Mouse (Mus musculus) thymus, postnatal 0 days (tissue): ENCODE measurements around the gene Syne1. TPM values are rescaled to one million over a fixed set of nuclear protein-coding genes. Genes with fewer than 3 reads are reported as not detected.

Source experiments
- DNase-seq: peaks from one replicate; pipeline ENCODE4 v3.0.0-alpha.2; 2015; ENCODE audit warnings: low spot score
- polyA plus RNA-seq: library from polyadenylated mRNA; unstranded; fragments of >200 nt; fragmentation: Nextera tagmentation; extraction: Ambion mirVana; gene quantifications from 2 replicates; pipeline ENCODE4 v1.2.1, GENCODE M21; 2015

Syne1 gene
- polyA plus RNA-seq, 1 experiment from 2014 or later = 11.5 TPM

DNA sequence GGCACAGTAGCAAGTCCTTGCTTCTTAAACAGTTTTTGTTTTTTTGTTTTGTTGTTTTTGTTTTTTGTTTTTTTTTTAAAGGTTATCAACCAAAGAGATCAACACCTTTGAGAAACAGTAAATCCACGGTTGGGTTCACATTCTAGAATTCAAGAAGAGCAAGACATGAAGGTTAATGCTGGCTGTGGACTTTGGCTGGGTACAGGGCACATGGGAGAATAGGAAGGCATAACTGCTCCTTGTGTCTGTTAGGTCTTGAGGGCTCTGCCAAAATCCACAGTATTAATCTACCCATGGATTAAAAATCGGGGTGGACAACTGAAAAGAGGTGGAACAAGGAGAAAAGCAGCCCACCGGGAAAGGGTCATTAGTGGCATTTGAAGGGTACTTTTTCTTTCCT is 388.0 kb downstream of the Syne1 start:
- no peak for DNase-seq

DNA sequence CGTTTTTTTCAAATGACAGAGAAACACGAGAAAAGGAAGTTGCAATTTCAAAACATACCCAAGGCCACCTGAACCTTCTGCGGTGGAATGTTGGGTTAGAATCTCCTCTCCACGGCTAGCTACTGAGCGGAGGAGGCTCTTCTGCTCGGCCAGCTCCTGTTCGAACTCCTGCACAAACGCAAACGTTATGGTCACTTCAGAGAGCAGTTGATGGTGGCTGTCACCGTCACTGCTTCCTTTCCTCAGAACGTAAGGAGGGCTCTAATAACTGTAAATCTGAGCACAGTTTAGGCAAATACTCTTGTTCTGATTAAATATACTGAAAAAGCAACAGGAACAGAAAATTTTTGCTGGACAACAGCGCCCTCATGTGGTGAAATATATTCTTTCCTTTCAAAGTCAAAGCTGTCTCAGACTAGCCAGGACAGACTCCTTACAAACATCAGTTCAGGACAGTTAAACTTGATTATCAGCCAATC is 389.8 kb downstream of the Syne1 start:
- DNase-seq = peak; percentile 68

DNA sequence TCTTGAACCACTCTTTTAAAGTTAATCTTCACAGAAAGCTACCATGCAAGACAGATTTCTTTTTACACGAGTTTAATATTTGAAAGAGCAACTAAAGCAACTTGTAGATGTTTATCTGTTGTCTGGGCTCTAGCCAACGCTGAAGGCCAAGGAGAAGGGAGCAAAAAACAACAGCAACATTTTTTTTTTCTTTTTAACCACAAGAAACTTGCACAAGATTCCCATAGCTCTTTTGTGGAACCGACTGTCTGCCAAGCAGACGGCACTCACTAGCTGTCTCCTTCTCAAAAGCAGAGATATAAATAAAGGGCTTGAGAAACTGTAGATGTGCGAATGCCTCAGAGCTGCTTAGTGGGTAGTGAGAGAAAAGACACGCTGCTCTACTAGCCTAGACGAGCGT is 391.6 kb downstream of the Syne1 start:
- DNase-seq = no peak

DNA sequence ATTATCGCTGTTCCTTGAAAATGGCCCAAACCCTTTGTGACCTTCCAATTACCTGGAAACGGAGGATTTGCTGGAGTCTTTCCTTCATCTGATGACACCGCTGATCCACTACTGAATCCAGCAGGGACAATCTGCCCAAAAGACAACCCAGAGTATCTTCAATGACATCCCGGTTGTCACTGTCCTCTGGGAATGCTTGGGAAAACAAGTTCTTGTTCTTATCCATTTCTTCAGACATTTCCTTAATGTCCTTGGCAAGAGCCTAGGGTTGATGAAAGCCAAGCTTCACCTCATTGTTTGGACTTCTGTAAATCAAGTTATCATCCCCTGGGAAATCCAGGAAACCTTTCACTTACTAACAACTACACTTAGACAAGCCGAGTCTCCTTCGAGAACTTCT is 398.2 kb downstream of the Syne1 start:
- no peak for DNase-seq

DNA sequence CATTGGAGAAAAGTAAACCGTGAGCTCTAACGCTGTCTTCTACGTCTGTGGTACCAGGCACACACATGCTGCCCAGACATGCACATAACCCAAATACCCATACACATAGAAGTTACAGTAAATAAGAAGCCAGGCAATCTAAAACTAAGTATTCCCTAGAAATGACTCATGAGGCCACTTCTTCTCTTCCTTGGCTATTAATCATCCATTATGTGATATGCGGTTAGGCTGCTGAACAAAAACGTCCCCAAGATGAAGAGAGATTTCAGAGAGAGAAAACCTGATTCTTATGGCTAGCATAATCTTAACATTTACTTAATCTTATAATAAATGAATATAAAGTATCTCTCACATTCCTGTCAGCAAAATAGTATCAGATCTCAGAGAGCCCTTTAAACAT is 409.8 kb downstream of the Syne1 start:
- DNase-seq = no peak

DNA sequence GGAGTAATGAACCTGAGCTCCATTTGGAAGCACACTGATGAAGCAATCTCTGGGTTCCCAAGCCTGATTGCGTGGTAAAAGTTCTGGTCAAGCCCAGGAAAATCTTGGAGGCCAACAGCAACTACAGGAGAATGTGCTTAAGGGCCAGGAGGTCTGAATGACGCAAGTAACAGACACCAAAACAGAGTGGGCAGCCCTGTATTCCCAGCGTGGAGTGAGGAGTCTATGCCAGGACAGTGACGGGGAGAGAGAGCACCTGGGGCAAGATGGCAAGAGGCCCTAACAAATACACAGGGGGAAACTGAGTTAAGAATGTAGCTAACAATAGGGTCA is 411.4 kb downstream of the Syne1 start:
- DNase-seq = no peak

DNA sequence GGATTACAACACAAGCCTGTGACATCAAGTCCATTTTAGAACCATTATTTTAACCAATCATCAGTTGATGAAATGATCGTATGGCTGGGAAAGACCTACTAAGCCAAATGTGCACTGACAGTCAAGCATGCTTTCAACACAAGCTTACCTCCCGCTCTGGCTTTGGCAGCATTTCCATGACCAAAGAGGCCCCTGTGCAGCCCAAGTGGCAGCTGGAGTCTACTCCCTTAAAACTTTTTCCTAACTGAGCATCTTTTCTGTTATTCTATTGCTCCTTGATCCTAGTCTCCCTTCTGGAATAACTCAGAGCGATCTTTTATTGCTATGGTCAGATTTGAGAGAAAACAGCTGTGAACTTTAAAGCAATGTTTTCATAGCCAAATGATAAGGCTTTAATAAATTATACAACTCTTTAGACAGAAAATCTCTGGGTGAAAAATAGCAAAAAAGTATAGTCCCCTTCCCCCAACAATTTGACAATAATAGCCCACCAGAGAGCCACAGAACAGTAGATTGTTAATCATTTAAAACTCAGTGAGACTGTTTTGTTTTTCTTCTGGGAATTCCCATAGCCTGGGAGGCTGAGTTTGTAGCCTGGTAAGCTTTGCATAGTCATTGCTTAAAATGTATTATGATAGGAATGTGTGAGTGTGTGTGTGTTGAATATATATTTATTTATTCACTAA is 411.9 kb downstream of the Syne1 start:
- DNase-seq = no peak

DNA sequence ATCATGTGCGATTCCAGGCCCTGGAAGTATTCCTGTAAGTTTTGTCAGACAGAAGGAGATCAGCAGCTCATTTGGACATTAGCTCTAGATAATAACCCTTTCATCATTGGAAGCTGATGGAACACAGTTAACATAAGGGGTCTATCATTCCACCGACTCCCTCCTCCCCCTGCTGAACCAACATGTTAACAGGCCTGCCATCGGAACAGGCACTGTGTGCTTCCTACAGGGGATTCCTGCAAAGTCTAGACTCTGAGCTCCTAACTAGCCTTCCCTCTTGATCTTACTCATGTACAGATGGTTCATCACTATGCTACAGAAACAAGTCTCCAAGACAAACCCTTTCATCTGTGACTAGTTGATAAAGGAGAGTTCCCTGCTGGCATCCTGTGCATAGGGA is 419.2 kb downstream of the Syne1 start:
- no peak for DNase-seq

DNA sequence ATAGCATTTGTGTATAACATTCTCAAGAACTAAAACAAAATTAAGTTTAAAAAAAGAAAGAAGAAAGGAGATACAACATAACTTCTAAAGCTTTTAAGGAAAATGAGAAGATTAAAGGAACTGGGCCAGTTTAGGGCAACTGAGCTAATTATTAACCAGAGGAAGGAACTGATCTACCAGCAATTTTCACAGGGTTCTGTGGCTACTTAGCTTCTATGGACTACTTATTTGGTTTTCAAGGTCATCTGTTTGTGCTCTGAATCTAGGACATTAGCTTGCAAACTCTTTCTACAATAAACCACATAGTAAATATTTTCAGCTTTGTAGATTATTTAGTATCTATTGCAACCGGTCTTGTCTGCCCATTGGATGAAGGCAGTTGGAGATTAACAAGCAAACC is 420.8 kb downstream of the Syne1 start:
- DNase-seq = no peak

DNA sequence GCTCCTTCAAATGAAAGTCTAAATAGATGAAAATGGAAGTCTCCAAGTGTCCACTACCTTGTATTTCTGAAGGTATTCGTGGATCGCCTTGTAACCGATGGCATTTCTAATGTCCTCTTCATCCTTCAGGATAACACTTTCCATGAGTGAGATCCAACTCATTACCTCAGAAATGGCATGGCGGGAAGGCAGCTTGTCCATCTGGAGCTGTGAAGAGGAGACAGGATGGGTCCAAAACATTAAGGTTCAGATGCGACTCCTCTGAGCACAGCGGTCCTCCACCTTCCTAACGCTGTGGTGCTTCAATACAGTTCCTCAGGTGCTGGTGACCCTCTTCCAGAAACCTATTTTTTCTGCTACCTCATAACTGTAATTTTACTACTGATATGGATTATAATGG is 426.5 kb downstream of the Syne1 start:
- no peak for DNase-seq

DNA sequence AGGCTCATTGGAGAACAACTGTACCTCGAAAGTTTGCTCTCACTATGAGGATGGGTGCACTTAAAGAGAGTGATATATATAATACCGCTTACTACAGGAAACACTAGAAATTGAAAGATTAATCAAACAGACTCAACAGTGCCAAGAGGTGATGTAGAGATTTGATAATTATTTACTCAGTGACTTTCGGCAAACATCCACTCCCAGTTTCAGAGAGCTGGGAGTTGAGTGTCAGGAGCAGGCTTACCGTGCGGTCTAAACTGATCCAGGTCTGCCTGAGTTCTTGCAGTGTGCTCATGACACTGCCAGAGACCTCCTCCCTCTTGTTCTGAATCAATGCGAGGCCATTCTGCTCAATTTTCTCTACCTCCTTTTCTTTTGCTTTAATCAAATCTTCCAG is 434.6 kb downstream of the Syne1 start:
- DNase-seq = no peak

DNA sequence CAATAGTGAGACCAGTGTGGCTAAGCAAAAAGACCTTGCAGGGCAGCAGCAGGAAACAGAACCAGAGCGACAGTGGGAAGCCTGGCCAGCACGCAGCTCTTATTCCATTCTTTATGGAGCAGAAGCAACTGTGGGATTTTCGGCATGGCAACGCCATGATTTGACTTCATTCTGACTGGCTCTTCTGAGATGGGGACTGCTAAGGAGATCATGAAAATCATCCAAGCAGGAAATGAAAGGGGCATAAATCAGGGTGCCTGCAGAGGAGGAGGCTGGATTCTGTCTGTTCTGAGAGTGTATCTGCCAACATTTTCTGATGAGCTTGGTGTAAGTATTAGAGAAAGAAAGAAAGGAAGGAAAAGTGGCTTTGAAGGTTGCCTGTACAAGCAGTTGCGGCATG is 435.1 kb downstream of the Syne1 start:
- no peak for DNase-seq

DNA sequence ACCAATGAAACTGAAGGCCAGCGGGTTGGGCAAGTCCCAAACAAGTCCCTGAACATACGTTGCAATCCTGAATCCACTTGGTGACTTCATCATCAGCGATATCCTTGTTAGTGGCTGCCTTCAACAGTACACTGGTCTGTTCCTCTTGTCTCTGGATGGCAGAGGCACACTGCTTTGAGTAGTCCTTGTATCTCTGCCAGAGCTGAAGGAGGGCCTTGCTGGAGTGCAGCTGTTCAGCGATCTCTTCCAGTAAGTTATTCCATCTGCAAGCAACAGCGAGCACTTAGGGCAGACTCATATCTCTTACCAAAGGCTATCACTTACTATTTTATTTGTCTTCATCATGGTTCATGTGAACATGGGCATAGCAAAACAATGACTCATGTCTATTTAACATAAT is 440.5 kb downstream of the Syne1 start:
- DNase-seq = no peak

DNA sequence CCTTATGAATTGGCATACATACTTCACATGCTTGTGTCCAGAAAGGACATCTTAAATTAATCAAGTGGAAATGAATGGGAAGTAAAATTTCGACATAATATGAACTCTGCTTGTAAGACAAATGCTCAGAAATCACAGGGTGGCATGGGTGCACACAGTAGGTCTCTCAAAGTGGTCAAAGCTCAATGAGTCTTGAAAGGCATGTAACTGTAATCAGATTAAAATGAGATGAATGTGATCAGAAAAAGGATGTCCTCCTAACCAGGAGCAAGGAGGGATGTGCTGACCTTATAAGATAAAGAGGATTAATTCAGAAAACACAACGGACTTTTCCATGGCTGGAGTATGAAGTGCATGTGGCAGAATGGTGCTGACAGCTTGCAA is 453.5 kb downstream of the Syne1 start:
- no peak for DNase-seq

DNA sequence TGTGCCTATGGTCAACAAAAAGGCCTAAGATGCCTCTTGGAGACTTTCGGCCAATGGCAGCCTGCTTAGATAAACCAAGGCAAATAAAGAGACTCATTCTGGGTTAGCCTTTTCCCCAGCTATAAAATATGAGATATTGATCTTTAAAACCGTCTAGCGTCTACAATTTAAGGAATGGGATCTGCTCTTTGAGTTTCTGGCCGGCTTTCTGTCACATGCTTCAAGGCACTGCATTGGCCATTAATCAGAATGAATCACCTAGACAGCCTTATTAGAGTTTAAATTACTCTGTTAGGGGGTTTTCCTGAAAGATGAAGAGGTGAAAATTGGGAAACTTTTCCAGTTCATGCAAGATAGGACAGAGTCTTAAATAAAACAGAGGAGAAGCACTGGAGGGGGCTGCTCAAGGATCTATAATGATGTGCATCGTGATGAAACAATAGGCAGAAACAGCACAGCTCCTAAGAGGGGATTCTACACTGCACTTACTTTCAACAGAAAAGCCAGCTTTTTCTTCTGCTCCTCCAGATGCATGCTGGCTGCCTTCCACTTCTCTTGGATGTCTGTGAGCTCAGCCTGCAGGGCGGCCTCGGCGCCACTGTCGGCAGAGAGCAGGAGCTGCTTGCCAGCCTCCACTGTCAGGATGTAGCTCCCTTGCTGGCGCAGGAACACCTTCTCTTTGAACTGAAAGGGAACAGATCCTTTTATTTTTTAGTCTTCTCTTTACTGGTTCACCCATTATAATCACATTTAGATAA is 454.1 kb downstream of the Syne1 start:
- no peak for DNase-seq

DNA sequence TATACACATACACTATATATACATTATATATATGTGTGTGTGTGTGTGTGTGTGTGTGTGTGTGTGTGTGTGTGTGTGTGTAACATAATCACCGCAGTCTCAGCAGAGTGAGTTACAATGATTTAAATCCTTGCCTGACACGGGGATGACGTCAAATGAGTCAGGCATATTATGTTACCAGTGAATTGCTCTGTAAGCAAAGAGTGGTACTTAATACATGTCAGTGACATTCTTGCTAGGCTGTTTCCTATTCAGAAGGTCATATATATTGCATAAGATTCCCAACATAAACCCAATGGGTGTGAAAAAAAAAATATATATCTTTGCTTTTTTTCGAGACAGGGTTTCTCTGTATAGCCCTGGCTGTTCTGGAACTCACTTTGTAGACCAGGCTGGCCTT is 462.1 kb downstream of the Syne1 start:
- DNase-seq = no peak

DNA sequence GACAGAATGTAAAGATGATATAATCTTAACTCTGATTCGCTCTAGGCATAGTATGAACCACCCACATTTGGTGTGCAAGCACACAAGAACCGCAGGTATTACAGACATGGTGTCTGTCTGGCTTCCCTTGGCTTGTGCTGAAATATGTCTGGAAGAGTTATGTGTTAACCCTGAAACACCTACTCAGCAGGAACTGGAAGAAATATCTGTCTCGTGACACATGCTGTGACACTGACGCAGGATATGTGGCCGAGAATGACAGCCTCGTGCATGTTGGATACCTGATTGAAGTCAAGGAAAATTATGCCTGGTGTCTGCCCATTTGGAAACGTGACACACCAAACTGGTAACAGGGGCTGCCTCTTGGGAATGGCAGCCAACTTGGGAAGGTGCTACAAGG is 463.9 kb downstream of the Syne1 start:
- DNase-seq = no peak

DNA sequence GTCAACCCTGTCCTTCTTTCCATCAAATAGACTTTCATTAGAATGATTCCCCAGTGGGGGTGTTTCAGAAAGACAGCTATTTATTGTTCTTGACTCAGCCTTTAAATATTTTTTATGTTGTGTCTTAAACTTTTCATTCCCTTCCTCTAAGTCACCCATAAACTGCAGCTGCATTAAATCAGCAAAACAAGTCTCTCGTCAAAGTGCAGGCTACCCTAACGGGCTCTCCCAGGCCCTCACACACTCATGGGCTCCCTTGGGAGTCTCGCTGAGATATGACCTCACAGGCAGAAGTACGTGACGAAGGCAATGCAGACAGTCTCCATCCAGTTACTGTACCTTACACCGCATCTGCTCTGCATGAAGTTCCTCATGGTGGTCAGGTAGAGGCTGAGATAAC is 465.0 kb downstream of the Syne1 start:
- DNase-seq = no peak

DNA sequence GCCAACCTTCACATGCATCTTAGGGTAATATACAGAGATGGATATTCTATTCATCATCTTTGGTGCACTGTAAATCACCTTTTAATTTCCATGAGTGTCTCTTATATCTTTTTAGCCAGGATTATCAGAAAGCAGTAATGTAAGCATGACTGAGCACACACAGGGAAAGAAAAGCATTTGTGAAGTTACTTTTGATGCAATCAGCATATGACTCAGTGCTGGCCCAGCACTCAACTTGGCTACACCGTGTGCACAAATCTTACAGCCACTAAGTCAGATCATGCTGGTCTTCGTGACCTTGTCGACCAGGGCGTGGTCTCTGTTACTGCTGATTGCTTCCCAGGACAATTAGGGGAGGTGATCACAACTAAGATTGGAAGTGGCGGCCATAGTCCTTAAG is 465.5 kb downstream of the Syne1 start:
- no peak for DNase-seq

DNA sequence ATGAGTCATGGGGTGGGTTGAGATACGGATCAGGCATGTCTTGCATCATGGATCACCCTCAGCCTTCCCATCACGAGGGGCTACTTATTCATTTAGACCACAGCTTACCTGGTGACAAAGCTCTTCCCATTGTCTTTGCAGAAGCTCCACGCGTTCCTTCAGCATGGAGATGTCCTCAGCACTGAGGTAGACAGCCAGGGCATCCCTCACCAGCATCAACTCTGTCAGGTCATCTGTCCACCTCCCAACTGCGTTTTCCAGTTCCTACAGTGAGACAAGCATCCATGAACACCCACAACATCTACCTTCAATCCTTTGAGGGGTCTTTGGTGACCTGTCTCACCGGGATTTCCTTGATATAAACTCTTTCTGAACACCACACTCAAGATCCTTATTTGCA is 467.6 kb downstream of the Syne1 start:
- DNase-seq = no peak

DNA sequence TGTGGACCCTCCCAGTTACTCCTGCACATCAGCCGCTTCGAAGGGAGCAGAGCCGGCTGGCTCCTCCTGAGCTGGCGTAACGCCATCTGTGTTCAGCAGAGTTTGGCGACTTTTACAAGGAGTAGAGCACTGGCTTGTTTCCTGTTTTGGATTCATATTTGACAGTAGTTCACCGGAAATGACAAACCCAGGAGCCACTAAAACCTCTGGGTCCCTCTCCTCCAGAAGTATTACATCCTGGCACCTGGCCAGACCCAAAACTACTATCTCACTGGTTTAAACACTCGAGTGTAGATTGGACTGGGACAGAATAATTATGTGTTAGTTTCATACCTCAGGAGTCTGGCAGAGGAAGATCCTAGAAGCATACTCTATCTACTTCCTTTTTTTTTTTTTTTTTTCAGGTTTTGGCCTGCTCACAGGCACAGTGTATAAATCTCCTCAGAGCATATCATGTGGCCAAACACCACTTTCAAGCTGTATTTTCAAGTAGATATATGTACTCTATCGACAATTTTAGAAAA is 471.3 kb downstream of the Syne1 start:
- DNase-seq = peak; percentile 43

DNA sequence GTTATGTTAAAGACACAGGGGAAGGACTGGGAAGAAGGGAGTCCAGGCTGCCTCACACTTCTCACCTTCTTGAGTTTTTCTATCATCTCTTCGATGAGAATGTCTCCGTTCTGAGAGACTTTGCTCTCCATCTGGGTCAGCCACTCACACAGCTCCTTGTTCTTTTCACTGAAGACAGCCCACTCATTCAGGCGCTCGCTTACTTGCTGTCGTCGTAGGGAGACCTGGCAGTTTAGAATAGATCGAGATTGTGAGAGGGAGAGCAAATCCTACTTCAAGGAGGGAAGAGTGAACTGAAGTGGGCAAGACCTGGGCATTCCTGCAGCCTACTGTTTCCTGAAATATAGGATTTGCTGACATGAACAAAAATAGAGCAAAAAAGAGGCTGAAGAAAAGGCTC is 475.6 kb downstream of the Syne1 start:
- DNase-seq = no peak

DNA sequence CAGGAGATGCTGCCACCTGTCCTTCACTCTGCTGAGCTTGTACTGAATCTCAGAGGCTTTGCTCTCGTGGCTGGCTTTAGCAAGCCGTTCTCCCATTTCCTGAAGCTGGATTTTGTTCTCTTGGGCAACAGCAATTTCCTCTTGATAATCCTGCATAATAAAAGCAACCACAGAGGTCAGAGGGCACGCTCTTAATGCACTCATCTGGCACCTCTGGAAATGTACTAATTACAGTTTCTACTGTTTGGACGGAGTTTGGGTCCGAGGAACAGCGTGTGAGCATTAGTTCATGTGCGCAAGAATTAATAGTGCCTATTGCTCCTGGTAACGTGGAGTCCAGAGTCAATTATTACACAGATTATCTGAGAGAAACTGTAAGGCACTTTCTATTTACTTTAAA is 479.2 kb downstream of the Syne1 start:
- no peak for DNase-seq
